Mouse (Mus musculus) CH12.LX (cell line): ENCODE results near the gene Ercc6l2. TPM values are rescaled to one million over a fixed set of nuclear protein-coding genes. Genes with fewer than 3 reads are reported as not detected.

ENCODE experiments used
- DNase-seq: peaks from one replicate; pipeline ENCODE4 v3.0.0-alpha.2; 2013; ENCODE audit errors: extremely low read depth
- H3K27ac ChIP-seq: 2 replicates; pipeline ENCODE4 v1.5.1; 2012; ENCODE audit warnings: low read depth, mild to moderate bottlenecking, control low read depth, moderate library complexity; ENCODE audit not compliant: insufficient read depth
- H3K27me3 ChIP-seq: replicated peaks from 2 replicates; pipeline ENCODE3; 2012; ENCODE audit warnings: inconsistent platforms
- H3K36me3 ChIP-seq, 2 experiments: replicated peaks in 1 of 2; 2 replicates each; pipeline versions ENCODE3 to v1.6.1; 2012; ENCODE audit warnings: inconsistent platforms in 1 of 2, low read length in 1 of 2, mild to moderate bottlenecking in 1 of 2, mixed read lengths in 1 of 2, moderate library complexity in 1 of 2; ENCODE audit not compliant: control insufficient read depth in 1 of 2, insufficient read depth in 1 of 2
- H3K4me1 ChIP-seq, 2 experiments: 2 replicates each; pipeline ENCODE4 v1.6.1; 2012; ENCODE audit warnings: inconsistent platforms in 1 of 2, moderate library complexity in 1 of 2; ENCODE audit not compliant: insufficient read depth in 2 of 2, control insufficient read depth in 1 of 2
- H3K4me2 ChIP-seq: 2 replicates; pipeline ENCODE4 v1.6.1; 2012; ENCODE audit warnings: low read depth, mild to moderate bottlenecking, control low read depth; ENCODE audit not compliant: poor library complexity, insufficient read depth, severe bottlenecking
- H3K4me3 ChIP-seq, 3 experiments: fragments of 150-350 bp in 1 of 3; sonication (generic) in 1 of 3; replicated peaks in 1 of 3; 2 replicates each; pipeline versions ENCODE3 to v1.5.1; 2011 to 2012; ENCODE audit warnings: low read depth in 2 of 3, low read length in 2 of 3, mild to moderate bottlenecking in 2 of 3, moderate library complexity in 2 of 3, control low read depth in 1 of 3, improper control_type of control experiment in 1 of 3, inconsistent platforms in 1 of 3, mixed read lengths in 1 of 3; ENCODE audit not compliant: poor library complexity in 1 of 3
- H3K79me2 ChIP-seq: replicated peaks from 2 replicates; pipeline ENCODE4 v1.6.1; 2012; ENCODE audit warnings: mild to moderate bottlenecking, moderate library complexity; ENCODE audit not compliant: control insufficient read depth, poor library complexity, insufficient read depth, severe bottlenecking; ENCODE audit errors: extremely low read depth
- H3K9ac ChIP-seq: 2 replicates; pipeline ENCODE4 v1.6.1; 2012; ENCODE audit warnings: low read depth, mild to moderate bottlenecking, control low read depth, moderate library complexity; ENCODE audit not compliant: insufficient read depth
- H3K9me3 ChIP-seq: replicated peaks from 2 replicates; pipeline ENCODE3; 2012; ENCODE audit warnings: low read length, inconsistent platforms, mixed read lengths
- BHLHE40 ChIP-seq: IDR thresholded peaks from 2 replicates; pipeline ENCODE4 v1.6.1; 2011; ENCODE audit warnings: mild to moderate bottlenecking, low read depth, low read length, improper control_type of control experiment
- CTCF ChIP-seq, 2 experiments: IDR thresholded peaks in 1 of 2; conservative IDR thresholded peaks in 1 of 2; 2 replicates each; pipeline ENCODE4 v1.5.1; 2011 to 2012; ENCODE audit warnings: low read depth in 2 of 2, low read length in 2 of 2, improper control_type of control experiment in 1 of 2, inconsistent platforms in 1 of 2, mild to moderate bottlenecking in 1 of 2, moderate library complexity in 1 of 2
- E2F4 ChIP-seq: IDR thresholded peaks from 2 replicates; pipeline ENCODE4 v1.6.1; 2011; ENCODE audit warnings: low read depth, low read length, improper control_type of control experiment; ENCODE audit not compliant: insufficient replicate concordance
- ELF1 ChIP-seq: IDR thresholded peaks from 2 replicates; pipeline ENCODE4 v1.6.1; 2014; ENCODE audit warnings: low read depth, mild to moderate bottlenecking, inconsistent platforms, low read length, improper control_type of control experiment
- GABPA ChIP-seq: IDR thresholded peaks from 2 replicates; pipeline ENCODE4 v1.6.1; 2012; ENCODE audit warnings: low read depth, low read length, improper control_type of control experiment, inconsistent platforms; ENCODE audit not compliant: insufficient replicate concordance
- HCFC1 ChIP-seq: IDR thresholded peaks from 2 replicates; pipeline ENCODE4 v1.6.1; 2012; ENCODE audit warnings: low read depth, mild to moderate bottlenecking, inconsistent platforms, low read length, improper control_type of control experiment
- IRF4 ChIP-seq: IDR thresholded peaks from 2 replicates; pipeline ENCODE4 v1.6.1; 2014; ENCODE audit warnings: low read depth, mild to moderate bottlenecking, inconsistent platforms, low read length, improper control_type of control experiment
- JUN ChIP-seq: IDR thresholded peaks from 2 replicates; pipeline ENCODE4 v1.6.1; 2011; ENCODE audit warnings: low read depth, mild to moderate bottlenecking, low read length, improper control_type of control experiment, moderate library complexity; ENCODE audit not compliant: insufficient read depth
- KAT2A ChIP-seq: IDR thresholded peaks from 2 replicates; pipeline ENCODE4 v1.6.1; 2012; ENCODE audit warnings: low read length, improper control_type of control experiment, inconsistent platforms; ENCODE audit not compliant: insufficient replicate concordance
- MAFK ChIP-seq: IDR thresholded peaks from 2 replicates; pipeline ENCODE4 v1.6.1; 2011; ENCODE audit warnings: low read length, improper control_type of control experiment; ENCODE audit not compliant: insufficient replicate concordance
- MAX ChIP-seq: IDR thresholded peaks from 2 replicates; pipeline ENCODE4 v1.6.1; 2011; ENCODE audit warnings: low read length, improper control_type of control experiment
- MAZ ChIP-seq: IDR thresholded peaks from 2 replicates; pipeline ENCODE4 v1.6.1; 2012; ENCODE audit warnings: low read depth, mild to moderate bottlenecking, inconsistent platforms, low read length, improper control_type of control experiment, moderate library complexity
- MEF2A ChIP-seq: IDR thresholded peaks from 2 replicates; pipeline ENCODE4 v1.6.1; 2014; ENCODE audit warnings: low read depth, mild to moderate bottlenecking, inconsistent platforms, low read length, improper control_type of control experiment, borderline replicate concordance
- MXI1 ChIP-seq: IDR thresholded peaks from 2 replicates; pipeline ENCODE4 v1.6.1; 2011; ENCODE audit warnings: mild to moderate bottlenecking, low read depth, low read length, improper control_type of control experiment
- MYC ChIP-seq: IDR thresholded peaks from 2 replicates; pipeline ENCODE4 v1.6.1; 2011; ENCODE audit warnings: low read depth, mild to moderate bottlenecking, improper control_type of control experiment, low read length
- NELFE ChIP-seq: IDR thresholded peaks from 2 replicates; pipeline ENCODE4 v1.6.1; 2011; ENCODE audit warnings: low read depth, low read length, improper control_type of control experiment
- NRF1 ChIP-seq: IDR thresholded peaks from 2 replicates; pipeline ENCODE4 v1.6.1; 2014; ENCODE audit warnings: low read depth, mild to moderate bottlenecking, inconsistent platforms, low read length, improper control_type of control experiment, moderate library complexity
- PAX5 ChIP-seq: IDR thresholded peaks from 2 replicates; pipeline ENCODE4 v1.6.1; 2012; ENCODE audit warnings: low read length, inconsistent platforms, mixed read lengths
- POLR2AphosphoS2 ChIP-seq: IDR thresholded peaks from 2 replicates; pipeline ENCODE4 v1.6.1; 2011; ENCODE audit warnings: low read depth, low read length, improper control_type of control experiment
- RCOR1 ChIP-seq: conservative IDR thresholded peaks from 2 replicates; pipeline ENCODE4 v1.6.1; 2012; ENCODE audit warnings: low read depth, mild to moderate bottlenecking, inconsistent platforms, low read length, improper control_type of control experiment
- SIN3A ChIP-seq: IDR thresholded peaks from 2 replicates; pipeline ENCODE4 v1.6.1; 2012; ENCODE audit warnings: low read length, improper control_type of control experiment, inconsistent platforms
- TBP ChIP-seq: conservative IDR thresholded peaks from 2 replicates; pipeline ENCODE4 v1.6.1; 2011; ENCODE audit warnings: low read depth, low read length, improper control_type of control experiment
- TCF12 ChIP-seq: IDR thresholded peaks from 2 replicates; pipeline ENCODE4 v1.6.1; 2014; ENCODE audit warnings: low read depth, mild to moderate bottlenecking, inconsistent platforms, low read length, improper control_type of control experiment
- UBTF ChIP-seq: IDR thresholded peaks from 2 replicates; pipeline ENCODE4 v1.6.1; 2012; ENCODE audit warnings: low read depth, mild to moderate bottlenecking, inconsistent platforms, low read length, improper control_type of control experiment, moderate library complexity
- USF1 ChIP-seq: IDR thresholded peaks from 2 replicates; pipeline ENCODE4 v1.6.1; 2014; ENCODE audit warnings: low read depth, mild to moderate bottlenecking, inconsistent platforms, low read length, improper control_type of control experiment
- USF2 ChIP-seq: conservative IDR thresholded peaks from 2 replicates; pipeline ENCODE4 v1.6.1; 2011; ENCODE audit warnings: low read depth, low read length, improper control_type of control experiment
- ZKSCAN1 ChIP-seq: IDR thresholded peaks from 2 replicates; pipeline ENCODE4 v1.6.1; 2012; ENCODE audit warnings: low read depth, inconsistent platforms, low read length, improper control_type of control experiment, borderline replicate concordance
- dilution Hi-C: fragments of 300-500 bp; cut with MboI; formaldehyde crosslinking; loops from 2 replicates; pipeline ENCODE4 v1.14.3; 2020; ENCODE audit warnings: low sequenced_read_pairs; ENCODE audit not compliant: extremely low pct_unique_long_range_greater_than_20kb, extremely low pct_ligation_motif_present
- in situ Hi-C: fragments of 300-500 bp; cut with MboI; formaldehyde crosslinking; loops from 3 replicates; pipeline ENCODE4 v1.14.3; 2019; ENCODE audit warnings: low sequenced_read_pairs, low pct_ligation_motif_present, low pct_unique_long_range_greater_than_20kb, mixed read lengths
- polyA plus RNA-seq: library from polyadenylated mRNA; unstranded; fragments of >175 nt; gene quantifications from 2 replicates; pipeline ENCODE4 v1.2.1, GENCODE M21; 2012; ENCODE audit warnings: low read depth; ENCODE audit not compliant: insufficient read length
- total RNA-seq, 2 experiments: library from RNA; depleted of rRNA; stranded (reverse); fragments of 300-350 nt in 1 of 2; fragments of >200 nt in 1 of 2; gene quantifications; 2 replicates each; pipeline ENCODE4 v1.2.3; 2012 to 2014

Gene Ercc6l2
- total and polyA plus RNA-seq, 3 experiments = 44.3 to 97.0 (median 62.5) TPM

GRCm38 (mm10) chr13:63913136-63913535, 98.1 kb downstream of the Ercc6l2 start:
- no peak for DNase-seq
- dilution Hi-C loops = no loop called here

GRCm38 (mm10) chr13:63915176-63915575, 100.1 kb downstream of the Ercc6l2 start:
- DNase-seq = no peak
- no peaks in the 10 kb centered on the region for H3K9me3 ChIP-seq
- no peak overlapping the region for H3K4me2 ChIP-seq
- H3K9ac ChIP-seq = no peak overlapping the region
- in situ Hi-C loops (no loop called here), dilution Hi-C loops (no loop called here)
- no peak overlapping the region for H3K4me3 ChIP-seq
- H3K79me2 ChIP-seq = no peaks in the 10 kb centered on the region
- no peaks in the 10 kb centered on the region for H3K27me3 ChIP-seq
- H3K36me3 ChIP-seq = no peaks in the 10 kb centered on the region
- no peak overlapping the region for H3K27ac ChIP-seq
- TF ChIP-seq PAX5 (no peak), NRF1 (no peak), TBP (no peak), MAZ (no peak), MAFK (no peak), MYC (no peak), USF2 (no peak), MAX (no peak), CTCF (conservative IDR thresholded peaks at IDR 0.05 in 1 of 2, IDR thresholded peaks at IDR 0.05 in 1 of 2; ENCODE audit: low read depth in 2 of 2, low read length in 2 of 2) (no peak), NELFE (no peak), HCFC1 (no peak), GABPA (no peak), JUN (no peak), SIN3A (no peak), TCF12 (no peak), E2F4 (no peak), ELF1 (no peak), BHLHE40 (no peak), MEF2A (no peak), KAT2A (no peak)
- H3K4me1 ChIP-seq = no peaks in the 10 kb centered on the region

More at GRCm38 (mm10) chr13:63913136-63913535, 98.1 kb downstream of the Ercc6l2 start:
- TF ChIP-seq MXI1 (no peak), UBTF (no peak), POLR2AphosphoS2 (no peak), ELF1 (no peak), MEF2A (no peak), USF1 (no peak), TBP (no peak), IRF4 (no peak), RCOR1 (no peak), ZKSCAN1 (no peak)
- no peaks in the 10 kb centered on the region for H3K9me3 ChIP-seq
- peaks cover 0 to 2% of the 10 kb centered on the region in 2 experiments for H3K36me3 ChIP-seq
- H3K27me3 ChIP-seq = no peaks in the 10 kb centered on the region
- no peak overlapping the region for H3K4me3 ChIP-seq
- H3K79me2 ChIP-seq = no peaks in the 10 kb centered on the region
- in situ Hi-C loops = no loop called here
- H3K9ac ChIP-seq = no peak overlapping the region
- no peak overlapping the region for H3K4me2 ChIP-seq
- H3K4me1 ChIP-seq = no peaks in the 10 kb centered on the region
- no peak overlapping the region for H3K27ac ChIP-seq
